Mouse (Mus musculus) E14TG2a.4 (cell line): ENCODE measurements around the gene Casc3.

Experiments
- H3K27me3 ChIP-seq: 2 replicates; pipeline ENCODE4 v1.6.1; 2014; ENCODE audit warnings: low read length, control low read depth; ENCODE audit not compliant: insufficient read depth
- H3K36me3 ChIP-seq: 2 replicates; pipeline ENCODE4 v1.6.1; 2014; ENCODE audit warnings: low read length, control low read depth; ENCODE audit not compliant: insufficient read depth
- H3K4me1 ChIP-seq: replicated peaks from 2 replicates; pipeline ENCODE4 v1.6.1; 2014; ENCODE audit warnings: low read depth, low read length, control low read depth
- H3K4me3 ChIP-seq: replicated peaks from 2 replicates; pipeline ENCODE4 v1.5.1; 2014; ENCODE audit warnings: mild to moderate bottlenecking, low read length
- H3K9me3 ChIP-seq: 2 replicates; pipeline ENCODE4 v1.6.1; 2014; ENCODE audit warnings: low read length, control low read depth
- CTCF ChIP-seq: conservative IDR thresholded peaks from 2 replicates; pipeline ENCODE4 v1.5.1; 2014; ENCODE audit warnings: low read length
- NANOG ChIP-seq: IDR thresholded peaks from 2 replicates; pipeline ENCODE4 v1.6.1; 2014; ENCODE audit warnings: borderline replicate concordance, low read length, mixed read lengths
- POU5F1 ChIP-seq: IDR thresholded peaks from 2 replicates; pipeline ENCODE4 v1.6.1; 2014; ENCODE audit warnings: low read length, borderline replicate concordance

The Casc3 gene

GRCm38 (mm10) chr11:98785772-98786281, 18.9 kb upstream of the Casc3 start:
- peak overlapping the region; percentile 49 for H3K4me3 ChIP-seq
- TF ChIP-seq NANOG (no peak), POU5F1 (no peak), CTCF (no peak; the same call in 1 of the 2 replicates)
- no peaks in the 10 kb centered on the region for H3K36me3 ChIP-seq
- peaks cover 90% of the 10 kb centered on the region for H3K4me1 ChIP-seq
- H3K9me3 ChIP-seq: no peaks in the 10 kb centered on the region
- H3K27me3 ChIP-seq: peaks cover 24% of the 10 kb centered on the region

GRCm38 (mm10) chr11:98786359-98787214, 18.1 kb upstream of the Casc3 start:
- TF ChIP-seq NANOG (no peak), POU5F1 (no peak), CTCF (peak; percentile 99)
- peaks cover 22% of the 10 kb centered on the region for H3K27me3 ChIP-seq

GRCm38 (mm10) chr11:98787229-98787628, 17.5 kb upstream of the Casc3 start:
- Histone ChIP-seq H3K4me1 (peaks cover 90% of the 10 kb centered on the region), H3K4me3 (no peak overlapping the region), H3K27me3 (peaks cover 19% of the 10 kb centered on the region), H3K36me3 (no peaks in the 10 kb centered on the region), H3K9me3 (no peaks in the 10 kb centered on the region)
- no peak for TF ChIP-seq POU5F1
- TF ChIP-seq CTCF: no peak
- no peak for TF ChIP-seq NANOG

More at GRCm38 (mm10) chr11:98786359-98787214, 18.1 kb upstream of the Casc3 start:
- Histone ChIP-seq H3K9me3 (no peaks in the 10 kb centered on the region), H3K36me3 (no peaks in the 10 kb centered on the region), H3K4me3 (peak overlapping the region; percentile 49), H3K4me1 (peaks cover 90% of the 10 kb centered on the region)

GRCm38 (mm10) chr11:98787691-98788090, 17.0 kb upstream of the Casc3 start:
- Histone ChIP-seq H3K36me3 (no peaks in the 10 kb centered on the region), H3K27me3 (peaks cover 19% of the 10 kb centered on the region), H3K4me3 (no peak overlapping the region), H3K4me1 (peaks cover 90% of the 10 kb centered on the region), H3K9me3 (no peaks in the 10 kb centered on the region)
- TF ChIP-seq POU5F1 (no peak), CTCF (peak; percentile 51)

GRCm38 (mm10) chr11:98788139-98788538, 16.6 kb upstream of the Casc3 start:
- H3K9me3 ChIP-seq: no peaks in the 10 kb centered on the region
- no peak for TF ChIP-seq NANOG
- TF ChIP-seq CTCF: no peak; the same call in 1 of the 2 replicates
- no peak for TF ChIP-seq POU5F1
- H3K27me3 ChIP-seq: peaks cover 19% of the 10 kb centered on the region
- H3K4me1 ChIP-seq: peaks cover 90% of the 10 kb centered on the region
- H3K36me3 ChIP-seq: no peaks in the 10 kb centered on the region
- 0 out of 2 replicates have a peak overlapping the region, but pooled peaks have one; percentile 78 for H3K4me3 ChIP-seq

GRCm38 (mm10) chr11:98788550-98789218, 16.0 kb upstream of the Casc3 start:
- peaks cover 17% of the 10 kb centered on the region for H3K27me3 ChIP-seq
- H3K4me1 ChIP-seq: peaks cover 89% of the 10 kb centered on the region
- H3K9me3 ChIP-seq: no peaks in the 10 kb centered on the region
- TF ChIP-seq POU5F1 (no peak), NANOG (no peak), CTCF (peak; percentile 39)
- no peaks in the 10 kb centered on the region for H3K36me3 ChIP-seq
- peak overlapping the region; percentile 78 for H3K4me3 ChIP-seq

GRCm38 (mm10) chr11:98789219-98789807, 15.4 kb upstream of the Casc3 start:
- Histone ChIP-seq H3K9me3 (no peaks in the 10 kb centered on the region), H3K36me3 (no peaks in the 10 kb centered on the region), H3K4me3 (peak overlapping the region; percentile 78), H3K4me1 (peaks cover 90% of the 10 kb centered on the region), H3K27me3 (peaks cover 12% of the 10 kb centered on the region)
- TF ChIP-seq NANOG (no peak), POU5F1 (no peak), CTCF (no peak)

GRCm38 (mm10) chr11:98789824-98790223, 14.9 kb upstream of the Casc3 start:
- peaks cover 12% of the 10 kb centered on the region for H3K27me3 ChIP-seq
- H3K9me3 ChIP-seq: no peaks in the 10 kb centered on the region
- peaks cover 88% of the 10 kb centered on the region for H3K4me1 ChIP-seq
- TF ChIP-seq CTCF (no peak), POU5F1 (no peak), NANOG (no peak)
- H3K36me3 ChIP-seq: no peaks in the 10 kb centered on the region
- peak overlapping the region; percentile 78 for H3K4me3 ChIP-seq
